Mouse (Mus musculus) liver, postnatal 0 days (tissue): ENCODE results near the gene 2010003K11Rik. TPM values are rescaled to one million over a fixed set of nuclear protein-coding genes. Genes with fewer than 3 reads are reported as not detected.

ENCODE experiments used
- ATAC-seq: fragments of 200-750 bp; cut with Nextera tagmentation; 2 replicates; pipeline ENCODE4 v1.8.0; 2017; ENCODE audit warnings: mild to moderate bottlenecking, moderate library complexity
- DNase-seq: peaks from one replicate; pipeline ENCODE4 v3.0.0-alpha.2; 2016
- H3K27ac ChIP-seq: fragments of 300-500 bp; sonication (generic); 2 replicates; pipeline ENCODE4 v1.5.1; 2014; ENCODE audit warnings: antibody characterized with exemption, moderate library complexity, mild to moderate bottlenecking, low read depth
- H3K27me3 ChIP-seq: fragments of 300-500 bp; sonication (generic); 2 replicates; pipeline ENCODE4 v1.6.1; 2014; ENCODE audit warnings: low read length, control low read depth, mixed read lengths; ENCODE audit not compliant: insufficient read depth
- H3K36me3 ChIP-seq: fragments of 300-500 bp; sonication (generic); replicated peaks from 2 replicates; pipeline ENCODE4 v1.6.1; 2014; ENCODE audit warnings: mild to moderate bottlenecking, control low read depth, low read length, moderate library complexity, mixed read lengths; ENCODE audit not compliant: insufficient read depth
- H3K4me1 ChIP-seq: fragments of 300-500 bp; sonication (generic); 2 replicates; pipeline ENCODE4 v1.6.1; 2014; ENCODE audit warnings: antibody characterized with exemption, mild to moderate bottlenecking, control low read depth; ENCODE audit not compliant: insufficient read depth
- H3K4me2 ChIP-seq: fragments of 300-500 bp; sonication (generic); 2 replicates; pipeline ENCODE4 v1.6.1; 2014; ENCODE audit warnings: low read depth, mild to moderate bottlenecking, low read length, moderate library complexity, mixed read lengths
- H3K4me3 ChIP-seq: fragments of 300-500 bp; sonication (generic); 2 replicates; pipeline ENCODE4 v1.5.1; 2014; ENCODE audit warnings: low read depth, low read length
- H3K9ac ChIP-seq: fragments of 300-500 bp; sonication (generic); replicated peaks from 2 replicates; pipeline ENCODE4 v1.6.1; 2014; ENCODE audit warnings: mild to moderate bottlenecking, moderate library complexity
- H3K9me3 ChIP-seq: fragments of 300-500 bp; sonication (generic); 2 replicates; pipeline ENCODE4 v1.6.1; 2016; ENCODE audit warnings: mild to moderate bottlenecking, control low read depth, low read length, mixed read lengths
- CTCF ChIP-seq: sonication (generic); IDR thresholded peaks from 2 replicates; pipeline ENCODE4 v1.5.1; 2016; ENCODE audit warnings: antibody characterized with exemption, low read depth
- EP300 ChIP-seq: IDR thresholded peaks from 2 replicates; pipeline ENCODE4 v1.6.1; 2016; ENCODE audit warnings: antibody characterized with exemption, low read depth, mild to moderate bottlenecking
- WGBS: fragments of 180-500 bp; shearing (Covaris S2); extraction: QIAGEN DNeasy Blood & Tissue Kit; methylation state at CpG from one replicate; pipeline ENCODE4 v1.1.7; 2014; ENCODE audit not compliant: insufficient replicate concordance; 5-methylcytosine and 5-hydroxymethylcytosine counted together
- polyA plus RNA-seq: library from polyadenylated mRNA; unstranded; fragments of >200 nt; fragmentation: Nextera tagmentation; extraction: Ambion mirVana; gene quantifications from 2 replicates; pipeline ENCODE4 v1.2.1, GENCODE M21; 2015

2010003K11Rik gene
- polyA plus RNA-seq, 1 experiment from 2014 or later: 5.8 TPM

DNA sequence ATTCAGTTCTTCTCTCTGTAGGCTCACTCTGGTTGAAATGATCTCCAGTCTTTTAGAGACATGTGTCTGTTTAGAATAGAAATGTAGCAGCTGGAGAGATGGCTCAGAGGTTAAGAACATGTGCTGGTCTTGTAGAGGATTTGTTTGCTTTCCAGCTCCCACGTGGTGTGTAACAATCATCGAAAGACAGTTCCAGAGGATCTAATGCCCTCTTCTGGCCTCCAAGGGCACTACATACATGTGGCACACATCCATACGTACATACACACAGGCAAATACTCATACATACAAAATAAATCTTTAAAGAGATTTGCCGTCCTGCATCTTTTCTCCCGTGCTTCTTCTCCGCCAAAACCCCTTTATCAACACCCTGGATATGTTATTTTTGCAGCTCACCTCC is 41.9 kb upstream of the 2010003K11Rik start:
- H3K4me3 ChIP-seq: no peak overlapping the region
- H3K4me2 ChIP-seq: no peak overlapping the region
- WGBS: 83% methylated on average over 6 of the region's 6 CpGs
- no peak overlapping the region for H3K27ac ChIP-seq
- TF ChIP-seq EP300: no peak
- TF ChIP-seq CTCF: peak; percentile 51
- no peak overlapping the region for H3K9ac ChIP-seq
- ATAC-seq: no peak
- DNase-seq: no peak
- H3K4me1 ChIP-seq: no peaks in the 10 kb centered on the region
- H3K27me3 ChIP-seq: no peaks in the 10 kb centered on the region
- H3K36me3 ChIP-seq: no peaks in the 10 kb centered on the region
- H3K9me3 ChIP-seq: no peaks in the 10 kb centered on the region

DNA sequence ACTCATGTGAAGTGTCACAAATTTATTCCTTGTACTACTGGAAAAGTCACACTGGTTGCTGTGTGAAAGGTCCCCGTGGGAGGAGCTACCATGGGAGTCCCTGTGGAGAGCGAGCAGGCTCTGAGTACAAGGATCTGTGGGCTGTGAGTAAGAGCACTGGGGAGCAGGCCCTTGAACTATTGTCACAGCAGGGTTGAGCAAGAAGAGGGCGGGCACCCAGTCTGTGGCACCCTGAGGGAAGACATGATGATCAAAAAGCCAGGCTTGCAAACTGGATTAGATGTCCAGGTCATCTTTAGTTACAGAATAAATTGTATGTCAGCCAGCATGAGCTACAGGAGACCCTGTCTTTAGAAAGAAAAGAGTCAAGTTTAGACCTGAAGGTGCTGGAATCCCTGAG is 38.2 kb upstream of the 2010003K11Rik start:
- H3K4me3 ChIP-seq: no peak overlapping the region
- ATAC-seq: peak; percentile 87
- 68% methylated on average over 3 of the region's 3 CpGs for WGBS
- H3K4me1 ChIP-seq: no peaks in the 10 kb centered on the region
- no peak overlapping the region for H3K4me2 ChIP-seq
- DNase-seq: peak; percentile 48
- H3K27me3 ChIP-seq: no peaks in the 10 kb centered on the region
- no peak overlapping the region for H3K9ac ChIP-seq
- no peak overlapping the region; the same call in 1 of the 2 replicates for H3K27ac ChIP-seq
- no peaks in the 10 kb centered on the region for H3K9me3 ChIP-seq
- TF ChIP-seq EP300: no peak
- no peak for TF ChIP-seq CTCF
- no peaks in the 10 kb centered on the region for H3K36me3 ChIP-seq

DNA sequence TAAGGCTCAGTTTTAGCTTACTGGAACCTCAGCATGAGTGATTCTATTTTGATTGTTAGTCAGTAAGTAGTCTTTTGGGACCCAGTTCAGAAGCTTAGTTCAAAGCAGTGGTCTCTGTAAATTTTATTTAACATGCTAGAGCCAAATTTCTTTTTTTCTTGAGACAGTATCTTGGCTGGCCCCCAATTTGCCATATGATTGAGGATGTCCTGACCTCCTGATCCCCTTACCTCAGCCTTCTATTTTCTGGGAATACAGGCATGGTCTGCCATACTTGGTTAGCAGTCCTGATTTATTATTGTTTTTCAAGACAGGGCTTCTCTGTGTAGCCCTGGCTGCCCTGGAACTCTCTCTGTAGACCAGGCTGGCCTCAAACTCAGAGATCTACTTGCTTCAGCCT is 37.5 kb upstream of the 2010003K11Rik start:
- DNase-seq: no peak
- H3K4me1 ChIP-seq: no peaks in the 10 kb centered on the region
- TF ChIP-seq EP300 (no peak), CTCF (no peak)

DNA sequence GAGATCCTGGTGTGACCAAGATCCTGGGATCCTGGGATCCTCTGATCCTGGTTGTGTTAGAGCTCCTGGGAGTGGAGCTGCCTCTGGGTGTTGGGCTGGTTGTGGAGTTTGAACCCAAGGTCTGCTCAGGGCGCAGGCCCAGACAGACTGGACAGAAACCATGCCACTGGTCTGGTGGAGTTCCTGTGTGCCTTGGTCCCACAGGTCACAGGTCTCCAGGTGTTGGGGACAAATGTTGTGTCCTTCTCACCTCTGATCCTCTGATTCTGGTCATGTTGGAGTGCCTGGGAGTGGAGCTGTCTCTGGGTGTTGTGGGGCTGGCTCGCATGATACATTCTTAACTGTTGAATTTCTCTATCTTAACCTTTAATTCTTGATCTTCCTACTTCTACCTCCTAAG is 36.3 kb upstream of the 2010003K11Rik start:
- TF ChIP-seq CTCF (no peak), EP300 (no peak)
- Histone ChIP-seq H3K9me3 (no peaks in the 10 kb centered on the region), H3K27me3 (no peaks in the 10 kb centered on the region), H3K4me1 (no peaks in the 10 kb centered on the region), H3K36me3 (no peaks in the 10 kb centered on the region), H3K4me3 (no peak overlapping the region), H3K27ac (0 out of 2 replicates have a peak overlapping the region, but pooled peaks have one; percentile 29), H3K4me2 (no peak overlapping the region), H3K9ac (no peak overlapping the region)
- DNase-seq (no peak), ATAC-seq (0 out of 2 replicates have a peak, but pooled peaks have one; percentile 33)
- 80% methylated on average over 2 of the region's 2 CpGs for WGBS

More for the DNA sequence above, 37.5 kb upstream of the 2010003K11Rik start:
- no peak overlapping the region for H3K9ac ChIP-seq
- H3K4me2 ChIP-seq: no peak overlapping the region
- no peak overlapping the region for H3K4me3 ChIP-seq
- ATAC-seq: no peak
- no peaks in the 10 kb centered on the region for H3K27me3 ChIP-seq
- no peak overlapping the region for H3K27ac ChIP-seq
- H3K36me3 ChIP-seq: no peaks in the 10 kb centered on the region
- H3K9me3 ChIP-seq: no peaks in the 10 kb centered on the region

DNA sequence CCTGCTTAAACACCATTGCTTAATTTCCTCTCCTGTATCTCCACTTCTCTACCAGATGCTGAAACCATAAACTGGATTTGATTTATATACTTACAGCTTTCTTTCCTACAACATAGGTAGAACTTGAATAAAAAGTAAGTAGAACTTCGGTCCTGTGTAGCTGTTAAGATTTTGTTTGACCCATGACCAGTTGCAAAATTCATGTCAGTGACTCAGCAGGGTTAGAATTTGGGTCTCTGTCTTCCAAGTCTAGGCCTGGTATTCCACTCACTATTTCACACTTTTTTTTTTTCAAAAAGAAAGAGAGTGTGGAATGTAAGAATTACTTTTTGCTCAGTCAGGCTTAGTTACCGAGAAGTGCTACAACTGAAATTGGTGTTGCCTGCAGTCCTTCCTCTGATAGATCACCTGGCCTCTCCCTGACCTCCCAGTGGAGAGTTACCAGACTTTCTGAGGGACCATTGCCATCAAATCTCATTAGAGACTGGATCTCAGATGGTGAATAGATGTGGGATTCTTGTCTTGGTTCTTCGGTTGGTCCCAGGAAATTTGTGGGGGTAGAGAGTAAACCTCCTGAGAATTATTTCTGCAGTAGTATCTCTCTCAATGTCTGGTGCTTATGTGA is 23.2 kb upstream of the 2010003K11Rik start:
- Histone ChIP-seq H3K4me2 (no peak overlapping the region), H3K27me3 (no peaks in the 10 kb centered on the region), H3K9me3 (no peaks in the 10 kb centered on the region), H3K4me3 (no peak overlapping the region), H3K27ac (no peak overlapping the region), H3K9ac (no peak overlapping the region), H3K4me1 (no peaks in the 10 kb centered on the region; the same call in 1 of the 2 replicates), H3K36me3 (0 out of 2 replicates have a peak, but pooled peaks cover 3% of the 10 kb centered on the region)
- no peak for ATAC-seq
- no peak for DNase-seq
- TF ChIP-seq CTCF (no peak), EP300 (no peak)
- 80% methylated on average over 3 of the region's 3 CpGs for WGBS

DNA sequence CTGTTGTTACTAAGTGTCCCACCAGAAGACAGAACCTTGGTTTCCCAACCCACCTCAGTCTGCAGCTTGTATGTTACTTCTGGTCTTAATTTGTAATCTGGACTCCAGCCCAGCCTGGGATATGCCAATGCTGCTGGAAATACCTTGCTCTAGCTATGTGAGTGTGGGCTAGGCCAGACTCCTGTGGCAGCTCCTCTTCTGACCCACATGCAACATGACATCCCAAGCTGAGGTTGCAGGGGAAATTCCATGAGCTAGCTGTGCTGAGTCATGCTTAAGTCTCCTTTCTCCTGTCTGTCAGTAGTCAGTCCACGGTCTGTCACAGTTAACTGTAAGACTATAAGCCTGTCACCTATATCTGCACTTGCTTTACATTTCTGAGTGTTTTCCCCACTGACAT is 19.1 kb upstream of the 2010003K11Rik start:
- Histone ChIP-seq H3K9me3 (no peaks in the 10 kb centered on the region), H3K27me3 (no peaks in the 10 kb centered on the region), H3K9ac (no peak overlapping the region), H3K36me3 (0 out of 2 replicates have a peak, but pooled peaks cover 3% of the 10 kb centered on the region), H3K27ac (no peak overlapping the region), H3K4me1 (peaks cover 3% of the 10 kb centered on the region; the same call in 1 of the 2 replicates), H3K4me3 (no peak overlapping the region), H3K4me2 (no peak overlapping the region)
- ATAC-seq: no peak
- DNase-seq: no peak
- 59% methylated on average over 1 of the region's 1 CpGs for WGBS
- TF ChIP-seq CTCF: no peak
- TF ChIP-seq EP300: no peak
